Mouse (Mus musculus) testis, adult 2 months (tissue): Measurements from ENCODE around the gene Ccdc188. TPM values are rescaled to one million over a fixed set of nuclear protein-coding genes. Genes with fewer than 3 reads are reported as not detected.
A peak's percentile ranks its signal among the peaks of the same experiment; 100 is the strongest.

Experiments
- H3K27ac ChIP-seq: fragments of 200-500 bp; 2 replicates; pipeline ENCODE4 v1.5.1; 2012; ENCODE audit warnings: low read depth, low read length; ENCODE audit not compliant: control insufficient read depth, insufficient read depth
- H3K27me3 ChIP-seq: fragments of 200-500 bp; 2 replicates; pipeline ENCODE4 v1.6.1; 2012; ENCODE audit warnings: mild to moderate bottlenecking, low read length, moderate library complexity; ENCODE audit not compliant: control insufficient read depth, insufficient read depth
- H3K36me3 ChIP-seq: fragments of 200-500 bp; 2 replicates; pipeline ENCODE4 v1.6.1; 2012; ENCODE audit warnings: mild to moderate bottlenecking, low read length; ENCODE audit not compliant: control insufficient read depth, insufficient read depth
- H3K4me1 ChIP-seq: fragments of 200-500 bp; 2 replicates; pipeline ENCODE4 v1.6.1; 2012; ENCODE audit warnings: low read length; ENCODE audit not compliant: control insufficient read depth, insufficient read depth
- H3K4me3 ChIP-seq: fragments of 200-500 bp; 2 replicates; pipeline ENCODE4 v1.5.1; 2012; ENCODE audit warnings: low read depth, mild to moderate bottlenecking, low read length, moderate library complexity, mixed read lengths; ENCODE audit not compliant: control insufficient read depth
- CTCF ChIP-seq: fragments of 200-500 bp; IDR thresholded peaks from 2 replicates; pipeline ENCODE4 v1.5.1; 2012; ENCODE audit warnings: low read depth, mild to moderate bottlenecking, inconsistent platforms, low read length, moderate library complexity; ENCODE audit not compliant: control insufficient read depth, insufficient read depth, insufficient replicate concordance
- POLR2A ChIP-seq: fragments of 200-500 bp; IDR thresholded peaks from 2 replicates; pipeline ENCODE4 v1.6.1; 2012; ENCODE audit warnings: low read depth, mild to moderate bottlenecking, inconsistent platforms, low read length, moderate library complexity; ENCODE audit not compliant: control insufficient read depth
- polyA plus RNA-seq: library from polyadenylated mRNA; depleted of rRNA; stranded (reverse); fragments of >200 nt; gene quantifications from 2 replicates; pipeline ENCODE4 v1.2.3, GENCODE M21; 2012

Ccdc188 gene
- polyA plus RNA-seq, 1 experiment: 103 TPM

- Histone ChIP-seq H3K4me3 (no peak overlapping the region), H3K4me1 (no peaks in the 10 kb centered on the region), H3K36me3 (no peaks in the 10 kb centered on the region), H3K27ac (no peak overlapping the region), H3K27me3 (no peaks in the 10 kb centered on the region)
- TF ChIP-seq POLR2A (no peak), CTCF (no peak)
Measured at GRCm38 (mm10) chr16:18202061-18202460, 15.6 kb upstream of the Ccdc188 start.

GRCm38 (mm10) chr16:18203430-18204091, 14.1 kb upstream of the Ccdc188 start:
- no peak overlapping the region for H3K27ac ChIP-seq
- TF ChIP-seq CTCF: no peak
- no peak for TF ChIP-seq POLR2A
- H3K27me3 ChIP-seq: no peaks in the 10 kb centered on the region
- H3K4me3 ChIP-seq: no peak overlapping the region
- H3K36me3 ChIP-seq: no peaks in the 10 kb centered on the region
- H3K4me1 ChIP-seq: no peaks in the 10 kb centered on the region

- Histone ChIP-seq H3K4me1 (peaks cover 4% of the 10 kb centered on the region; the same call in 1 of the 2 replicates), H3K4me3 (peak overlapping the region; percentile 73), H3K36me3 (no peaks in the 10 kb centered on the region), H3K27me3 (no peaks in the 10 kb centered on the region), H3K27ac (no peak overlapping the region)
- no peak for TF ChIP-seq POLR2A
- peak; percentile 70; the same call in 1 of the 2 replicates for TF ChIP-seq CTCF
Measured at GRCm38 (mm10) chr16:18210701-18211416, 6.8 kb upstream of the Ccdc188 start.

GRCm38 (mm10) chr16:18211417-18212171, 6.1 kb upstream of the Ccdc188 start:
- H3K27me3 ChIP-seq: no peaks in the 10 kb centered on the region
- peaks cover 4% of the 10 kb centered on the region; the same call in 1 of the 2 replicates for H3K4me1 ChIP-seq
- no peaks in the 10 kb centered on the region for H3K36me3 ChIP-seq
- H3K27ac ChIP-seq: no peak overlapping the region
- H3K4me3 ChIP-seq: peak overlapping the region; percentile 73
- peak; percentile 97 for TF ChIP-seq CTCF
- TF ChIP-seq POLR2A: no peak

GRCm38 (mm10) chr16:18213689-18214088, 4.0 kb upstream of the Ccdc188 start:
- H3K27ac ChIP-seq: no peak overlapping the region
- TF ChIP-seq POLR2A: peak; percentile 68; the same call in 1 of the 2 replicates
- TF ChIP-seq CTCF: 0 out of 2 replicates have a peak, but pooled peaks have one; percentile 16
- H3K4me1 ChIP-seq: peaks cover 4% of the 10 kb centered on the region; the same call in 1 of the 2 replicates
- H3K4me3 ChIP-seq: peak overlapping the region; percentile 90
- H3K36me3 ChIP-seq: no peaks in the 10 kb centered on the region
- no peaks in the 10 kb centered on the region for H3K27me3 ChIP-seq

- TF ChIP-seq CTCF (no peak), POLR2A (no peak)
- Histone ChIP-seq H3K36me3 (no peaks in the 10 kb centered on the region), H3K4me1 (peaks cover 4% of the 10 kb centered on the region; the same call in 1 of the 2 replicates), H3K27ac (no peak overlapping the region), H3K4me3 (peak overlapping the region; percentile 90), H3K27me3 (no peaks in the 10 kb centered on the region)
Measured at GRCm38 (mm10) chr16:18214858-18215257, 2.8 kb upstream of the Ccdc188 start.

- H3K27me3 ChIP-seq: no peaks in the 10 kb centered on the region
- H3K27ac ChIP-seq: no peak overlapping the region; the same call in 1 of the 2 replicates
- H3K36me3 ChIP-seq: no peaks in the 10 kb centered on the region
- H3K4me1 ChIP-seq: peaks cover 4% of the 10 kb centered on the region; the same call in 1 of the 2 replicates
- TF ChIP-seq POLR2A (peak; percentile 17; the same call in 1 of the 2 replicates), CTCF (no peak)
- peak overlapping the region; percentile 74 for H3K4me3 ChIP-seq
Measured at GRCm38 (mm10) chr16:18218580-18218996, 909 bp downstream of the Ccdc188 start.
